Mouse (Mus musculus): ENCODE results near the gene Hspb1. TPM values are rescaled to one million over a fixed set of nuclear protein-coding genes. Genes with fewer than 3 reads are reported as not detected.
A peak's percentile ranks its signal among the peaks of the same experiment; 100 is the strongest.

Hspb1 gene
- polyA plus RNA-seq, 1 experiment from 2014 or later, result 616 TPM

DNA sequence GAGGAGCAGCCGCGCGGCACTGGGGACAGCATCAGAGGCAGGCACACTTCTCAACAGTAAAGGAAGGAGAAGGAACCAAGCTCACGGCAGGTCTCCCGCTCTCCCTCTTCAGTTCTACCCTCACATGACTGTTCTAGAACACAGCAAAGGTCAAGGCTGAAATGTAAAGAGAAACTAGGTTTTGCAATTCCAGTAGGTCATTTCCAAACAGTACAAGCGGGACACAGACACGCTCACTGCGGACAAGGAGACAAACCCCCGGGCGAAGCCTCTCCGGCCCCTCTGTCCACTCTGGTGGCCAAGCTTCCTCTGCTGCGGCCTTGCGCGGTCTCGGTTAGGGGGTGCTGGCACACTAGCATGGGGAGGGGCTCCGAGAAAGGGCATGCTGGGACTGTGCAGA lies 21.3 kb downstream of the Hspb1 start:
- in situ Hi-C loops (cut with MboI; ENCODE audit: low pct_unique_long_range_greater_than_20kb), result no loop called here
- DNase-seq (ENCODE audit: low read depth, low spot score), result no peak
- ChIA-PET CTCF (interaction anchor here (1.7 kb wide), 1 partner anchor 9 kb away, joined by 4 read pairs; no protein-coding TSS in a partner anchor), POLR2A (interaction anchor here (0.5 kb wide), 1 partner anchor 112 kb away, joined by 4 read pairs; no protein-coding TSS in a partner anchor)
- TF ChIP-seq CTCF (IDR thresholded peaks at IDR 0.05), result no peak
- no peaks in the 10 kb centered on the region for H3K27me3 ChIP-seq
- ATAC-seq, result no peak

GRCm38 (mm10) chr5:135909646-135910045 lies 21.9 kb downstream of the Hspb1 start:
- no peak for TF ChIP-seq CTCF (IDR thresholded peaks at IDR 0.05)
- ChIA-PET POLR2A (no interaction called here), CTCF (no interaction called here)
- DNase-seq (ENCODE audit: low read depth, low spot score) (no peak), ATAC-seq (no peak)
- in situ Hi-C loops (cut with MboI; ENCODE audit: low pct_unique_long_range_greater_than_20kb), result no loop called here
- no peaks in the 10 kb centered on the region for H3K27me3 ChIP-seq

GRCm38 (mm10) chr5:135910813-135911212 lies 23.1 kb downstream of the Hspb1 start:
- CTCF ChIA-PET, result interaction anchor here (1.7 kb wide), 1 partner anchor 10 kb away, joined by 5 read pairs; no protein-coding TSS in a partner anchor
- ATAC-seq (no peak), DNase-seq (ENCODE audit: low read depth, low spot score) (no peak)
- no peak for TF ChIP-seq CTCF (IDR thresholded peaks at IDR 0.05)
- H3K27me3 ChIP-seq, result no peaks in the 10 kb centered on the region
- POLR2A ChIA-PET, result interaction anchor here (1.1 kb wide), 1 partner anchor 48 kb away, joined by 3 read pairs; no protein-coding TSS in a partner anchor
- in situ Hi-C loops (cut with MboI; ENCODE audit: low pct_unique_long_range_greater_than_20kb), result no loop called here

DNA sequence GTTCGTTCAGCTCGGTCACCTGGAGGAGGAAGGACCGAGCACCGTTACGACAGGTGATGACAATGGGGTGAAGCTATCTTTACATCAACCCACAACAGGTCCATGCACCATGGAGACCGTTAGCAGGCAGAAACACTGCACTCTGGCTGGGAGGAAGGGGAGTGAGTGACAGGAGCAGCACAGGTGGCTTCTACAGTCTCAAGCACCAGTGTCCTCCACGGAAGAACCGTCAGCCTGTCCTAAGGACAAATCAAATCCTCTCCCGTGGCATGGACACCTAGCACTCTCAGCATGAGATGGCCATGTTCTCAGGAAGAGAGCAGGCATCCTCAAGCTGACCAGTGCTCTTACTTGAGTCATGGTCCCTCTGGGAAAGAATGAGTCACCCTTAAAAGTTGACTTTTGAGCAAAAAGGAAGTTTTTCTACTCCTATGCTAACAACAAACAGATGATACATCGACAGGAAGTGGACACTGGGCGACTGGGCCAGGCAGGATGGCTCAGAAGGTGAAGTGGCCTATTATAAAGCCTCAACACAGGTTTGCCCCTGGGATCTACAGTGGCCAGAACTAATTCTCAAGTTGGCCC lies 24.0 kb downstream of the Hspb1 start:
- peak; percentile 28 for ATAC-seq
- in situ Hi-C loops (cut with MboI; ENCODE audit: low pct_unique_long_range_greater_than_20kb), result no loop called here
- peak; percentile 63 for DNase-seq (ENCODE audit: low read depth, low spot score)
- no peak for TF ChIP-seq CTCF (IDR thresholded peaks at IDR 0.05)
- no peaks in the 10 kb centered on the region for H3K27me3 ChIP-seq
- ChIA-PET CTCF (interaction anchor here (0.7 to 1.7 kb wide), 3 partner anchors 10 to 20 kb away, joined by 3 to 5 read pairs (median 3); no protein-coding TSS in a partner anchor), POLR2A (interaction anchor here (0.7 to 1.1 kb wide), 2 partner anchors 19 to 47 kb away, joined by 3 read pairs; no protein-coding TSS in a partner anchor)

GRCm38 (mm10) chr5:135913201-135913600 lies 25.5 kb downstream of the Hspb1 start:
- in situ Hi-C loops (cut with MboI; ENCODE audit: low pct_unique_long_range_greater_than_20kb), result no loop called here
- ATAC-seq, result no peak
- CTCF ChIA-PET, result no interaction called here

GRCm38 (mm10) chr5:135914156-135914555 lies 26.4 kb downstream of the Hspb1 start:
- H3K27me3 ChIP-seq, result no peaks in the 10 kb centered on the region
- ChIA-PET CTCF (interaction anchor here (1.0 to 1.5 kb wide), 3 partner anchors 8 to 13 kb away, joined by 3 to 5 read pairs (median 4); no protein-coding TSS in a partner anchor), POLR2A (interaction anchor here (1.0 kb wide), 1 partner anchor 13 kb away, joined by 4 read pairs; no protein-coding TSS in a partner anchor)
- DNase-seq (ENCODE audit: low read depth, low spot score) (no peak), ATAC-seq (no peak)
- in situ Hi-C loops (cut with MboI; ENCODE audit: low pct_unique_long_range_greater_than_20kb), result no loop called here
- TF ChIP-seq CTCF (IDR thresholded peaks at IDR 0.05), result no peak

More at GRCm38 (mm10) chr5:135913201-135913600, 25.5 kb downstream of the Hspb1 start:
- no peak for TF ChIP-seq CTCF (IDR thresholded peaks at IDR 0.05)
- DNase-seq (ENCODE audit: low read depth, low spot score), result no peak
- POLR2A ChIA-PET, result interaction anchor here (0.6 kb wide), 1 partner anchor 17 kb away, joined by 3 read pairs; no protein-coding TSS in a partner anchor
- H3K27me3 ChIP-seq, result no peaks in the 10 kb centered on the region

DNA sequence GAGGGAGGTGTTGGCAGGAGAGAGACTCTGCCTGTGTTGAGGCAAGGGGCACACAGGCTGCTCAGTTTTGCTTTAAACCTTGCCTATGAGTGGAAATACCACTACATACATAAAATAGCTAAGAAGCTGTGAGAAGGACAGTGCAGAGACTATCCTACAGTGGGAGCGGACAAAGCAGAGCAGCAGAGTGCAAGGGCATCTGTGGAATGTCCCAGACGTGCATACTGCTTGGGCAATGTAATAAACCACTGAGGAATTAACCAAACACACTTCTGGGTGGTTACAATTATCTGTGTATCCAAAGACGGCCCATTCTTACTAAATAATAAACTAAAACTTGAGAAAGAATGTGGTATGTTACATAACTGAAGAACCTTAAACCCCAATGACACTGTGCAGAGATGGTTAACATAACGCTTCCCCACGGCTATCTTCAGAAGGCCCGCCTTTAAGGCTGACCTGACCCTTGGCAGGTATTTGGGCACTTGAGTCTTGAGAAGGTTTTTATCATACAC lies 28.4 kb downstream of the Hspb1 start:
- DNase-seq (ENCODE audit: low read depth, low spot score) (no peak), ATAC-seq (peak; percentile 46)
- no peaks in the 10 kb centered on the region for H3K27me3 ChIP-seq
- in situ Hi-C loops (cut with MboI; ENCODE audit: low pct_unique_long_range_greater_than_20kb), result no loop called here
- no peak for TF ChIP-seq CTCF (IDR thresholded peaks at IDR 0.05)
- POLR2A ChIA-PET, result interaction anchor here (0.6 kb wide), 1 partner anchor 512 kb away, joined by 3 read pairs; no protein-coding TSS in a partner anchor
- CTCF ChIA-PET, result no interaction called here

GRCm38 (mm10) chr5:135916601-135917000 lies 28.9 kb downstream of the Hspb1 start:
- DNase-seq (ENCODE audit: low read depth, low spot score) (no peak), ATAC-seq (no peak)
- ChIA-PET POLR2A (no interaction called here), CTCF (no interaction called here)
- in situ Hi-C loops (cut with MboI; ENCODE audit: low pct_unique_long_range_greater_than_20kb), result no loop called here
- H3K27me3 ChIP-seq, result no peaks in the 10 kb centered on the region
- TF ChIP-seq CTCF (IDR thresholded peaks at IDR 0.05), result no peak

DNA sequence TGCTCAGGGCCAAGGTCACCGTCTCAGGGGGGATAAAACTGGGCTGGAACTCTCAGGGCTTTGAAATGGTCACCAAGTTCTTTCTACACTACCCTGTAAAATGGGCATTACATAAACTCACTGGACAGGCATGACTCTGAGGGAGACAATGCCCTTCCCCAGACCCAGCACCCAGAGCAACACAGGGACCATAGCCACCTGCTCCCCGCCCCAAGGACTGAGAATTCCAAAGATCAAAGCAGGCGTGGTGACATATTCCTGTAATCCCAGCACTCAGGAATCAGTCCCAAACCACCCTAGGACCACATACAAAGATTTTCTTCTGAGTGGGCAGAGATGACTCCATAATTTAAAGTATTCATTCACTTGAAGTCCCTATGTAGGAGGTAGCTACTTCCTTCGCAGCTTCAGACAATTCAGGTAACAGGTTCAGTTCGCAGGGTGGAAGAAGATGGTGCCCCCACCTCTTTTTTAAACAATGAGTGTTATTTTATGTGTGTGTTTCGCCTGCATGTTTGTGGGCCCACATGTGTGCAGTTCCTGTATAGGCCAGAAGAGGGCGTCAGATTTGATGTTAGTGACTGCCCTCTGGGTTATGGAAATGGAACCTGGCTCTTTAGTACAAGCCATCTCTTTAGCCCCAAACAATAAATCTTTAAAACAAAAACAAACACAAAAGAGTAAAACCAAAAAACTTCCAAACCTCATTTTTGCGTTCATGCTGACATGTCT lies 29.8 kb downstream of the Hspb1 start:
- CTCF ChIA-PET, result interaction anchor here (0.8 to 2.5 kb wide), 4 partner anchors 9 to 40 kb away, joined by 3 to 11 read pairs (median 5); no protein-coding TSS in a partner anchor
- in situ Hi-C loops (cut with MboI; ENCODE audit: low pct_unique_long_range_greater_than_20kb), result no loop called here
- no peaks in the 10 kb centered on the region for H3K27me3 ChIP-seq
- ATAC-seq (no peak), DNase-seq (ENCODE audit: low read depth, low spot score) (no peak)
- no peak for TF ChIP-seq CTCF (IDR thresholded peaks at IDR 0.05)
- POLR2A ChIA-PET, result interaction anchor here (1.2 to 1.6 kb wide), 2 partner anchors 10 kb away, joined by 3 to 4 read pairs; no protein-coding TSS in a partner anchor

- TF ChIP-seq CTCF (IDR thresholded peaks at IDR 0.05), result no peak
- POLR2A ChIA-PET, result interaction anchor here (0.5 to 1.6 kb wide), 4 partner anchors 9 to 497 kb away, joined by 3 to 4 read pairs (median 3); partner anchors contain the start of gene Ywhag
- no peaks in the 10 kb centered on the region for H3K27me3 ChIP-seq
- DNase-seq (ENCODE audit: low read depth, low spot score) (no peak), ATAC-seq (no peak)
- CTCF ChIA-PET, result interaction anchor here (0.8 to 2.5 kb wide), 4 partner anchors 10 to 40 kb away, joined by 3 to 11 read pairs (median 5); no protein-coding TSS in a partner anchor
- in situ Hi-C loops (cut with MboI; ENCODE audit: low pct_unique_long_range_greater_than_20kb), result no loop called here
Observed at GRCm38 (mm10) chr5:135918059-135918437, 30.3 kb downstream of the Hspb1 start.

Data from Patski (cell line).